Mouse (Mus musculus): Measurements from ENCODE around the gene Hyal3. TPM values are rescaled to one million over a fixed set of nuclear protein-coding genes. Genes with fewer than 3 reads are reported as not detected.
"Not testable (repeated sequence)": the region's sequence is repeated elsewhere in the genome, so short reads cannot be mapped to it uniquely, and the experiment has no call there.

Hyal3 gene
- polyA plus RNA-seq, 1 experiment from 2014 or later, result 1.4 TPM

DNA sequence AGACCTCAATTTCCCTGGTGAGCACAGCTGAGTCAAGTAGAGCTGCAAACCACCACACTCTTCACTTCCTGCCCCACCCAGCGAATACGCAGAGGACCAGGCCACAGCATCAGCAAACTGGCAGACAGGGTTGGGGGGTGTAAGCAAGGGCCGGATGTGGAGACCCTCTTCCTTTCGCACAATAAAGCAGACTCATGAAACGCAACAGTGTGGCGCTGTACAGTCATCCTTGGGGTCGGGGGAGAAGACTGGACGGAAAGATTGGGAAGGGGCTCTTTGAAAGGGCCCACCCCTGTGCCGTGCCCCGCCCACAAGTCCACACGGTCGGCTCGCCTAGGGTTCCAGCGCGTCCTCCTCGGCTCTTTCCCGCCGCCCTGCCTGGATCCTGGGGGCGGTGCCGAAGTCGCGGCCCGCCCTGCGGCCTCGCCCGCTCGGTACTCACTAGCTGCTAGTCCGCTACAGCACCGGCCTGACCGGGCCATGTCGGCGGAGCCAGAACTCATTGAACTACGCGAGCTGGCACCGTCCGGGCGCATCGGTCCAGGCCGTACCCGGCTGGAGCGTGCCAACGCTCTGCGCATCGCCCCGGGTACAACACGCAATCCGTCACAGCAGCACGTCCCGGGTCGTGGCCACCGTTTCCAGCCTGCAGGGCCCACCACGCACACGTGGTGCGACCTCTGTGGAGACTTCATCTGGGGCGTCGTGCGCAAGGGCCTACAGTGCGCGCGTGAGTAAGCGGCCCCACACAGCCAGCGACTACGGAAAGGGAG, 29.3 kb upstream of the Hyal3 start, which contains the start of gene Rassf1:
TSS of gene Rassf1 (plus strand) at position 439 of the 773 bp plus-strand sequence.
- H3K9ac ChIP-seq, result peak within 1 kb of the TSS; percentile 74
- no peaks in the 10 kb centered on the region for H3K36me3 ChIP-seq
- ATAC-seq (ENCODE audit: borderline replicate concordance, extremely low read depth, low FRiP score, low TSS enrichment), result peak; percentile 50; the same call in 1 of the 2 replicates
- H3K27me3 ChIP-seq, result no peaks in the 10 kb centered on the region
- H3K9me3 ChIP-seq, result no peaks in the 10 kb centered on the region
- H3K4me2 ChIP-seq, result peak within 1 kb of the TSS; percentile 96
- WGBS, result 1% methylated on average over 63 of the region's 63 CpGs
- peaks cover 64% of the 10 kb centered on the region for H3K4me1 ChIP-seq
- H3K4me3 ChIP-seq, result peak within 1 kb of the TSS; percentile 53
- H3K27ac ChIP-seq, result peak within 1 kb of the TSS; percentile 65

DNA sequence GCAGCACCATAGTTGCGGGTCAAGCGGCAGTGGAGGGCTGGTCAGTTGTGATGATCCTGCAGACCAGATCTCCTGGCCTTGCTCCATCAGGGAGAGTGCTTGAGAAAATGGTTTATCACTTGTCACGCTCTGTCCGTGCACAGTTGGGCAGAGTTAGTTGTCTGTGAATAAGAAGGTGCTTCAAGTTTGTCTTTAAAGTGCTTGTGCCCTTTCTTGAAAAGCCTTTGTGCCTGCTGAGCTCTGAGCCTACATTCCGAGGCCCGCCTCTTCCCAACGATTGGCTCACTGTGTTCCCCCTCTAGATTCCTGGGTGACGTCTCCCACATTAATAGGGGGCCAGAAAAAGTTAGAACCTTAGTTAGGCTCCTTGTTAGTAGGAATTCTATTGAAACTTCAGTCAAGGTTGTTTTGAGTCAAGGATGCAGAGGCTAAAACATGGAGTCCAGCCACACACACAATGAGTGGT, 28.7 kb upstream of the Hyal3 start:
- Histone ChIP-seq H3K9ac (peak overlapping the region; percentile 74), H3K27me3 (no peaks in the 10 kb centered on the region), H3K4me2 (peak overlapping the region; percentile 96), H3K36me3 (0 out of 2 replicates have a peak, but pooled peaks cover 2% of the 10 kb centered on the region), H3K27ac (peak overlapping the region; percentile 65), H3K9me3 (no peaks in the 10 kb centered on the region), H3K4me3 (peak overlapping the region; percentile 53), H3K4me1 (peaks cover 64% of the 10 kb centered on the region)
- no peak for ATAC-seq (ENCODE audit: borderline replicate concordance, extremely low read depth, low FRiP score, low TSS enrichment)
- WGBS, result 4% methylated on average over 8 of the region's 8 CpGs

DNA sequence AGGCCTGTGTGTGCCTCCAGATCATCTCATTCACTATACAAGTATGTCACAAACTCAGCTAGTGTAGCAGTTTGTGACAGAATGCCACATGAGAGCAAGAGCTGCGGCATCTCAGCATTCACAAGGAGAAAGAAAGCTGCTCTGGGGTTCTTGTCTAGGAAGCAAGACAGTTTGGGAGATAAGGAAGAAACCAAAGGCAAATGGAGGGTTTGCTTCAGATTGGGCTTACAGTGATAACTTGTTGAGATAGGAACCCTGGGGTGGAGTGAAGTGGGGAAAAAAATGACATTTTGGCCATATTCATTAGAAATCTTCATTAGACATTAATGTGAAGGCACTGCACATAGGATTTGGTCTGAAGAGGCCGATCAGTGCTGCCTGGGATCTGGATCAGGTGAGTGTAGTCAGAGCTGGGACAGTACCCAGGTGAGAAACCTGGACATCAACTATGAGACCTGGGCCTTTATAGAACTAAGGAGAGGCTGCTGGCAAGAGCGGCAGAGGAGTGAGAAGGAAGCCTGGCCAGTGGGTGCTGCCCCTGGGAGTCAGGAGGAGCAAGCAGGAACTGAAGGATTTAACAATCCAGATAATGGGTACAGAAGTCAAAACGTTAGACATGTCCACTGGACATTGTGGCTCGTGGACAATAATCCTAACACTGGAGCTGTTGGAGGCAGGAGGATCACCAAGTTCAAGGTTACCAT, 27.8 kb upstream of the Hyal3 start:
- Histone ChIP-seq H3K4me1 (peaks cover 58% of the 10 kb centered on the region), H3K36me3 (peaks cover 11% of the 10 kb centered on the region), H3K27ac (no peak overlapping the region), H3K9ac (peak overlapping the region; percentile 74; the same call in 1 of the 2 replicates), H3K9me3 (no peaks in the 10 kb centered on the region), H3K4me3 (peak overlapping the region; percentile 78), H3K27me3 (no peaks in the 10 kb centered on the region), H3K4me2 (peak overlapping the region; percentile 96)
- 67% methylated on average over 5 of the region's 5 CpGs for WGBS
- no peak for ATAC-seq (ENCODE audit: borderline replicate concordance, extremely low read depth, low FRiP score, low TSS enrichment)

- Histone ChIP-seq H3K27ac (peak overlapping the region; percentile 98), H3K36me3 (peaks cover 20% of the 10 kb centered on the region), H3K4me1 (peaks cover 58% of the 10 kb centered on the region), H3K9ac (peak overlapping the region; percentile 60), H3K27me3 (no peaks in the 10 kb centered on the region), H3K4me3 (peak overlapping the region; percentile 78), H3K4me2 (peak overlapping the region; percentile 96), H3K9me3 (no peaks in the 10 kb centered on the region)
- peak; percentile 50; the same call in 1 of the 2 replicates for ATAC-seq (ENCODE audit: borderline replicate concordance, extremely low read depth, low FRiP score, low TSS enrichment)
- whole genome bisulfite sequencing, result 4% methylated on average over 37 of the region's 37 CpGs
Observed at GRCm38 (mm10) chr9:107553541-107554318, 26.9 kb upstream of the Hyal3 start.

DNA sequence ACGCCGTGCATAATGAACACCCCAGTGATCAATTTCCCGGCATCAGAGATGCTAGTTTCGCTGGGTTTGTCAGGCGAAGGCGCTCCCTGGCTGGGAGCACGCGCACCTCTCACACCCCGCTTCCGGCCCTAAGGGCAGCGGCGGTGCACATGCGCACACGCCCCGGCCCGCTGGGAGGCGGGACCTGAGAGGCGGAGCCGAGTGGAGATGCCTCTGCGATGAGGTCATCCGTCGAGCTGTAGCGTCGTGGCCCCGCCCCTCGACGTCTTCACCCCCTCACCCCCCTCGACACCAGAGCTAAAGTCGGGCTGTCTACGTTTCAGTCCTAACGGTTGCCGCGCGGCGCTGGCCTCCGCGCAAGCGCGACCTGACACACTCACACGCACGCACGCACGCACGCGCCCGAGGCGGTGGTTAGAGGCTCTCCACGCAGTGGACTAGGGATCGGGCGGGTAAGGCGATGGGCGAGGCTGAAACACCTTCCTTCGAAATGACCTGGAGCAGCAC, 26.2 kb upstream of the Hyal3 start:
- ATAC-seq (ENCODE audit: borderline replicate concordance, extremely low read depth, low FRiP score, low TSS enrichment), result peak; percentile 89
- Histone ChIP-seq H3K9ac (peak overlapping the region; percentile 85), H3K4me2 (peak overlapping the region; percentile 96), H3K4me1 (peaks cover 58% of the 10 kb centered on the region), H3K4me3 (peak overlapping the region; percentile 78), H3K27ac (peak overlapping the region; percentile 98), H3K36me3 (peaks cover 26% of the 10 kb centered on the region), H3K27me3 (no peaks in the 10 kb centered on the region), H3K9me3 (no peaks in the 10 kb centered on the region)
- under 1% methylated on average over 53 of the region's 53 CpGs for WGBS

DNA sequence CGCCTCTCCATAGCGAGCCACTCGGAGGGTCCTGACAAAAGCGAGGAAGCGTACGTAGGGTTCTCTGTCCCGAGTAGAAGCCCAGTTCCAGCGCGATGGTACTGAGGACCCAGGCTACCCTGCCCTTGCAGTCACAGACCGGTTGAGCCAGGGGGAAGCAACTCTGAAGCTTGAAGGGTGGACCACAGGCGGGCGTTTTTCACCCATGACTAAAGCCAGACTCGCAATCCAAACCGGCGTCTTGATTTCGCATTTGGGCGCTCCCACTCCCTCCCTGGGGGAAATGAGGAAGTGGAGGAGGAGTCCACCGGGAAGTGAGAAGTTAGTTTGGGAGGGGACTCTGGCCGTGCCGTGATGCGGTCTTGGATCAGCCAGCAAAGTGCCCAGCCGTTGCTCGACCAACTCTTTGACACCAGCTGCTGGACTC, 25.6 kb upstream of the Hyal3 start:
- Histone ChIP-seq H3K27ac (peak overlapping the region; percentile 98), H3K27me3 (no peaks in the 10 kb centered on the region), H3K9me3 (no peaks in the 10 kb centered on the region), H3K4me2 (peak overlapping the region; percentile 96), H3K36me3 (peaks cover 33% of the 10 kb centered on the region), H3K4me1 (peaks cover 56% of the 10 kb centered on the region), H3K9ac (peak overlapping the region; percentile 85), H3K4me3 (peak overlapping the region; percentile 78)
- WGBS, result under 1% methylated on average over 23 of the region's 23 CpGs
- ATAC-seq (ENCODE audit: borderline replicate concordance, extremely low read depth, low FRiP score, low TSS enrichment), result peak; percentile 33

GRCm38 (mm10) chr9:107555701-107556100, 24.9 kb upstream of the Hyal3 start:
- peak overlapping the region; percentile 96 for H3K4me2 ChIP-seq
- no peaks in the 10 kb centered on the region for H3K9me3 ChIP-seq
- 23% methylated on average over 2 of the region's 2 CpGs for WGBS
- H3K9ac ChIP-seq, result peak overlapping the region; percentile 85
- H3K4me3 ChIP-seq, result peak overlapping the region; percentile 78
- H3K27ac ChIP-seq, result peak overlapping the region; percentile 98
- no peaks in the 10 kb centered on the region for H3K27me3 ChIP-seq
- H3K4me1 ChIP-seq, result peaks cover 49% of the 10 kb centered on the region
- peaks cover 40% of the 10 kb centered on the region for H3K36me3 ChIP-seq
- ATAC-seq (ENCODE audit: borderline replicate concordance, extremely low read depth, low FRiP score, low TSS enrichment), result no peak

GRCm38 (mm10) chr9:107556346-107556745, 24.3 kb upstream of the Hyal3 start:
- Histone ChIP-seq H3K27me3 (no peaks in the 10 kb centered on the region), H3K9me3 (no peaks in the 10 kb centered on the region), H3K4me1 (peaks cover 43% of the 10 kb centered on the region), H3K27ac (0 out of 2 replicates have a peak overlapping the region, but pooled peaks have one; percentile 98), H3K4me3 (peak overlapping the region; percentile 78), H3K4me2 (peak overlapping the region; percentile 96), H3K9ac (peak overlapping the region; percentile 85; the same call in 1 of the 2 replicates), H3K36me3 (peaks cover 46% of the 10 kb centered on the region)
- 67% methylated on average over 3 of the region's 3 CpGs for WGBS
- no peak for ATAC-seq (ENCODE audit: borderline replicate concordance, extremely low read depth, low FRiP score, low TSS enrichment)

GRCm38 (mm10) chr9:107563029-107563581, 17.5 kb upstream of the Hyal3 start, which contains the start of gene Tusc2:
Tusc2 (plus strand) TSS chr9:107563255.
- Histone ChIP-seq H3K27ac (peak within 1 kb of the TSS; percentile 56), H3K4me2 (peak within 1 kb of the TSS; percentile 82), H3K4me3 (peak within 1 kb of the TSS; percentile 90), H3K9ac (peak within 1 kb of the TSS; percentile 77), H3K4me1 (peaks cover 38% of the 10 kb centered on the region), H3K36me3 (peaks cover 48% of the 10 kb centered on the region), H3K27me3 (no peaks in the 10 kb centered on the region), H3K9me3 (no peaks in the 10 kb centered on the region)
- 2% methylated on average over 46 of the region's 46 CpGs for WGBS
- ATAC-seq (ENCODE audit: borderline replicate concordance, extremely low read depth, low FRiP score, low TSS enrichment), result peak; percentile 93

DNA sequence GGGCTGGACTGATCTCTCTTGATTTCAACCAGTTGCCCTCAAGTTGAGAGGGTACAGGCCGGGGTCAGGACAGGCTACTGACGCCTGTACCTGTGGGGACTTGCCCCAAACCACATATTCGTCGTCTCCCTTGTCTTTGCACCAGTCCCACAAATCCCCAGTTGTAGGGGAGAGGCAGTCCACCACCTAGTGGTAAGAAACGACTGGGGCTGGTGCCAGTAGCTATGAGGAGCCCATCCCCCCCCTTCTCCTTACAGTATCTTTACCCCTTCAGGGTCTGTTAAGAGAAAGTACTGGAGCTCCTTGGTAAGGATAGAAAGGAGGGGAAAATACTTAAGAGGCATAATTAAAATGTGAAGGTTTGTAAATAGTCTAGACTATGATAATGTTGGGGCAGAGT, 15.1 kb upstream of the Hyal3 start:
- Histone ChIP-seq H3K4me1 (peaks cover 49% of the 10 kb centered on the region), H3K36me3 (peaks cover 24% of the 10 kb centered on the region), H3K4me3 (peak overlapping the region; percentile 17), H3K27ac (0 out of 2 replicates have a peak overlapping the region, but pooled peaks have one; percentile 8), H3K4me2 (peak overlapping the region; percentile 82)
- not testable (repeated sequence) for ATAC-seq (ENCODE audit: borderline replicate concordance, extremely low read depth, low FRiP score, low TSS enrichment); H3K9ac ChIP-seq; H3K27me3 ChIP-seq; H3K9me3 ChIP-seq
- 43% methylated on average over 5 of the region's 5 CpGs for WGBS

All from lung, embryonic 15.5 days (tissue).